Mouse (Mus musculus): ENCODE results near the gene Msrb3.
"Not testable (repeated sequence)": the region's sequence is repeated elsewhere in the genome, so short reads cannot be mapped to it uniquely, and the experiment has no call there.

Msrb3 gene

DNA sequence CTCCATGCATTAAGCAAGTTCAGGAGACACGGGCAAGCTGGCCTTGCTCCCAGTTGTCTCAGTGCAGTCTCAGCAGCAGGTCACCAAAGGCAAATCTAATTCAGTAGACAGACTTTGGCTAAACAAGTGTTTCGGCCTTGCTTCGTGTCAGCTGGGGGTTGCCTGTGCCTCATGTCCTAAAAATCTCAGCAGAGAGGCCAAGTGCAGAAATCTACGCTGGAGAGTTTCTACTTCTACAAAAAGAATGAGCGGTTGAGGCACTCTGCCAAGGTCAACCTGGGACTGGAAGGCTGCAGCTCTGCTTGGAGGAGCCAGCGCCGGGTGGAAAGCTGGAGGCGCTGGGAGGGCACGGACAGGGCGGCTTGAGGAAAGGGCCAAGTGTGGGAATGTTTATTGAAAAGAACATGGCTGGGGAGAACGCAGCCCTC is 147.6 kb downstream of the Msrb3 start:
- DNase-seq (ENCODE audit: low read depth, low spot score): peak; percentile 51

DNA sequence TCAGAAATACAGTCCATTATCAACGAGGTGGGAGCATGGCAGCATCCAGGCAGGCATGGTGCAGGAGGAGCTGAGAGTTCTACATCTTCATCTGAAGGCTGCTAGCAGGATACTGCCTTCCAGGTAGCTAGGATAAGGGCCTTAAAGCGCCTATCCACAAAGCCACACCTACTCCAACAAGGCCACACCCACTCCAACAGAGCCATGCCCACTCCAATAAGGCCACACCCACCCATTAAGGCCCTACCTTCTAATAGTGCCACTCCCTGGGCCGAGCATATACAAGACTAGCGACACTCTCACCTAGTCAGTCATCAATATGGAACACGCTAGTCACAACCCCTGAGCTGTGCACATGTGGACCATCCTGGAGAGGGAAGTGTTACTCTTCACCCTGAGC is 149.3 kb downstream of the Msrb3 start:
- DNase-seq (ENCODE audit: low read depth, low spot score): not testable (repeated sequence)

DNA sequence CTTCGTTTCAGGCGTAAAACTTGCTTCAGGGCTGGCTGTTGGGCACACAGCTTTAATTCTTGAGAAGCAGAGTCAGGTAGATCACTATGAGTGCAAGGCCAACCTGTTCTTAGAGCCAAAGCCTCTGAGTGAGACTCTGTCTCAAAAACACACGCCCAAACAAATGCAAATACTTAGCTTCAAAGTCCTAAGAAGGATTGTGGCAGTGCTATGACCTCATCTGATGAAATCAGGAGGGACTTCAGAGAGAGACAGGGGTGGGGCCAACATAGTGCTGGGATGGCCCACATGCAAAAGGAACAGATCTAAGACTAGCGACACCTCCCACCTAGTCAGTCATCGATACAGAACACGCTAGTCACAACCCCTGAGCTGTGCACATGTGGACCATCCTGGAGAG is 150.7 kb downstream of the Msrb3 start:
- DNase-seq (ENCODE audit: low read depth, low spot score): no peak

DNA sequence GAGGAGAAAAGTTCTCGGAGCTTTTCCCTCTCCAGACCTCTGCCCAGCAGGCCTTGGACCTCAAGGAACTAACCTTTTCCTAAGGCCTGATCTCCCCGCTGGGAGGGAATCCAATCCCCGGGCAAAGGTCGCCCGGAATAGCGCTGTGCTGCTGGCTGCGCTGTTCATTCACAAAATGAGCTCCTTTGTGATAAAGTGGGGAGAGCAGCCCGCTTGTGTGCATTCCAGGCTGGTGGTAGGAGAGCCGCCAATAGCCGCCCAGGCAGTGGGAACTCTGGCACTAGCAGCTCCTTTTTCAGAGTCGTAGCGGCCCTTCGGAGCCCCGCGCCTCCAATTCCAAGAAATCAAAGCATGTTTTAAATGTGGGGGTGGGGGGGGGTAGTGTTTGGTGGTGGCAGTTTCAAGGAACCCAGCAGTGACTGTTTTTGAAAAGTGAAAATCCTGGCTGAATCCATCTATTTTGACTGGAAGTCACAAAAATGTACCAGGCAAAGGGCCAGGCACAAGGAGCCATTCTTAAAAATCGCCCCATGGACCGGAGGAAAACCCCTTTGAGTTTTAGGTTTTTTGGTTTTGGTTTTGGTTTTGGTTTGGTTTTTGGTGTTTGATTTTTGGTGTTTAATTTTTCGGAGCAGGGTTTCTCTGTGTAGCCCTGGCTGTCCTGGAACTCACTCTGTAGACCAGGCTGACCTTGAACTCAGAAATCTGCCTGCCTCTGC is 153.6 kb downstream of the Msrb3 start:
- no peak for DNase-seq (ENCODE audit: low read depth, low spot score)

DNA sequence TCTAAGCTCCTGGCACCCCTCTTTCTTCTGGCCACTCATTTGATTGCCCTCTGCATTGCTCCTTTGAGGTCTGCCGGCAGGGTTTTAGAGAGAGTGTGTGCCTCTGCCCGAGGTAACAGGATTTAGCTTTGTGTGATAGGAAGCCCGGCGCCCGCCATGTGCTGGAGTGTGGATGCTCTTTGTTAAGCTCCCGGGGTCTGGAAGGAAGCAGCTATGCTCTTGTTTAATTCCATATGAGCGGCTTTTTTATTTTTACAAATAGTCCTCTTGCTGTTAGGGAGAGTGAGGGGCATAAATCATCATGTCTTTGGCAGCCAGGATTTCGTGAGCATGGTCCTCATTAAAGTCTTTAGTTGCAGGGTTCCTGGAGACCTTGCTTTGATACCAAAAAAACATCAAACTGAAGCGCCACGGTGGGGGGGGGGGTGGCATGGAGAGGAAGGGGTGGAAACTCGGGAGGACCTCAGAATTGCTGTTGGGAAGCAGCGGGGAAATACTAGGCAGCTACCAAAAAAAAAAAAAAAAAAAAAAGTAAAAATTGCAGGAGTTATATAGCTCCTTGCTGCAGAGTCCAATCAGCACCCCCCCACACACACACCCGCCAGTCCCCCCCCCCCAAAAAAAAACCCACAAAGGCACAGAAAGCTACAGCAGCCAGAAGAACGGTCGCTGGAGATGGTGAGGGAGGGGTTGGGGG is 154.3 kb downstream of the Msrb3 start:
- DNase-seq (ENCODE audit: low read depth, low spot score): no peak

DNA sequence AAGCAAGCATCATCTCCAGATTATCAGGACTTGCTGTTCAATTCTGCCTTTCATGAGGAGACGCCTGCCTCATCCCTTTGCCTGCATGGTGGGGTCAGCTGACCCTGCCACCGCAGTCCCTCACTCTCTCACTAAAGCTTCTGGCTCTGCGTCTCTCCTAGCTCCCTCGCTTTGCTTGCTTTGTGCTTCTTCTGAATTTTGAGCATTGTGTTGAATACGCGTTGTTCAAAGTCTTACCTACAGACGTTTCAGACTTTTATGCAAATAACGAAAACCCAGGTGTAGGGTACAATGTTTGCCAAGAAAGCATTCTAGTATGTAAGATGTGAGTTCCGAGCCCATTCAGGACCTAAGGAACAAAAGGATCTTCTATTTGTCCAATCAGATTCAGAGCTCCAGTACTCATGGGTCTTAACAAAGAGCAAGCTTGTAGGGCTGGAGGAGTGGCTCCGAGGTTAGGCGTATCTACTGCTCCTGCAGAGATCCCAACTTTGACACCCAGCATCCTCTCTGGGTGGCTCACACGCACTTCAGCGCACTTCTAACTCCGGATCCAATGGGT is 162.3 kb downstream of the Msrb3 start:
- DNase-seq (ENCODE audit: low read depth, low spot score): no peak

DNA sequence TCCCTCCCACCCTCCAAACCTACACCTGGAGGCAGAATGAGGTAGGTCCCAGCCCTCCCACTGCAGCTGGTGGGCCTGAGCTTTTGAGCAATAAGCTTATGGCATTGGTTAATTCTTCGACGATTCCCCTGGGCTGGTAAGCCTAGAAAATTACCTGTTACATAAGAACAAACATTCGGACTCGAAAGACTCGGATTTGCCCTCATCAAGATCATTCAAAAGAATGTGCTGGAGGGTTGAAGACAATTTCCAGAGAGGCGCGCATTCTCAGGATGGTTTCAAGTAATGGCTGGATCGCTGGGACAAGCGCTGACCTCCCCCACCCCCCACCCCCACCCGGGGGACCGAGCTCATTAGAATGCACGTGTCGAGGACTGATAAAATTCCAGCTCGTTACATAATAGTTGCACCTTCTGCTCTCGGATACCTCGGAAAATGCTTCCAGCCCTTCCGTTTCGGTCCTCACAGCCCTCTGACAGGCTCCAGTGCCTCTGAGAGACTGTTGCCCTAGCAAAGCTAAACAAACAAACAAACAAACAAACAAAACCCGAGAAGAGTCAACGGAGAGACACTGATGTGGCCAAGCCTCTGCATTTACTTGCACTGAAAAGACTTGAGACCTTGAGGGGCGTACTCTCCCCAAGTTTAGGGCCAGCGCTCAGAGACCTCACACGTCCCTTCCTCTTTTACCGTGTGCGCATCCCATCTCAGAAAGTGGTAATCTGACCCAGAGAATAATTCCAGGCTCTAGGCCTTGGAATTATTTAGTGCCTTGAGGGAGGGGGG is 163.0 kb downstream of the Msrb3 start:
- DNase-seq (ENCODE audit: low read depth, low spot score): no peak

DNA sequence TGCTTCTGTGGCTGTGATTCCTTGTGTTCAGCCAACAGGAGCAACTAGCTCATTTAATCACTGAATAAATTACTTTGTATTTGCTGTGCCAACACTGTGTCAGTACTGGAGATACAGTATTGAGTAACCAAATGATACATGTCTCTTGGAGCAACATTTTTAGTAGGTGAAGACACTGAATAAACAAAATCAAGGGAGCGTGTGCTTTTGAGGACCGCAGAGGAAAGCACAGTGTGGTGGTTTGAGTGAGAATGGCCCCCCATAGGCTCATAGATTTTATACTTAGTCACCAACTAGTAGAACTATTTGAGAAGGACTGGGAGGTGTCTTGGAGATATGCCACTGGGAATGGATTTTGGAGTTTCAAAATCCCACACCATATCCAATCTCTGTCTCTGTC is 164.5 kb downstream of the Msrb3 start:
- DNase-seq (ENCODE audit: low read depth, low spot score): no peak

Measured in skeletal muscle tissue, adult 2 months (tissue).